Mouse (Mus musculus): Measurements from ENCODE around the gene Eno2.
"Not testable (repeated sequence)": the region's sequence is repeated elsewhere in the genome, so short reads cannot be mapped to it uniquely, and the experiment has no call there.

Gene Eno2

GRCm38 (mm10) chr6:124806446-124807140 lies 37.1 kb upstream of the Eno2 start:
- no peak for DNase-seq (ENCODE audit: low spot score in 2 of 2)

- DNase-seq (ENCODE audit: low spot score in 2 of 2) = peak; percentile 93 to 96
Measured at GRCm38 (mm10) chr6:124805341-124806321, 36.2 kb upstream of the Eno2 start.

GRCm38 (mm10) chr6:124804341-124804740 lies 34.9 kb upstream of the Eno2 start:
- no peak for DNase-seq (ENCODE audit: low spot score in 2 of 2)

GRCm38 (mm10) chr6:124803691-124804090 lies 34.2 kb upstream of the Eno2 start:
- not testable (repeated sequence) for DNase-seq (ENCODE audit: low spot score in 2 of 2)

- DNase-seq (ENCODE audit: low spot score in 2 of 2) = no peak
Measured at GRCm38 (mm10) chr6:124803061-124803460, 33.6 kb upstream of the Eno2 start.

- DNase-seq (ENCODE audit: low spot score in 2 of 2) = not testable (repeated sequence)
Measured at GRCm38 (mm10) chr6:124802400-124802799, 32.9 kb upstream of the Eno2 start.

- DNase-seq (ENCODE audit: low spot score in 2 of 2) = no peak
Measured at GRCm38 (mm10) chr6:124796200-124796599, 26.7 kb upstream of the Eno2 start.

- no peak for DNase-seq (ENCODE audit: low spot score in 2 of 2)
Measured at GRCm38 (mm10) chr6:124795781-124796180, 26.3 kb upstream of the Eno2 start.

GRCm38 (mm10) chr6:124791911-124792310 lies 22.4 kb upstream of the Eno2 start:
- no peak for DNase-seq (ENCODE audit: low spot score in 2 of 2)

- no peak for DNase-seq (ENCODE audit: low spot score in 2 of 2)
Measured at GRCm38 (mm10) chr6:124790121-124790520, 20.6 kb upstream of the Eno2 start.

GRCm38 (mm10) chr6:124789519-124789918 lies 20.0 kb upstream of the Eno2 start:
- no peak for DNase-seq (ENCODE audit: low spot score in 2 of 2)

GRCm38 (mm10) chr6:124787722-124788121 lies 18.2 kb upstream of the Eno2 start:
- DNase-seq (ENCODE audit: low spot score in 2 of 2) = no peak

- DNase-seq (ENCODE audit: low spot score in 2 of 2) = no peak
Measured at GRCm38 (mm10) chr6:124786756-124787420, 17.4 kb upstream of the Eno2 start.

- no peak for DNase-seq (ENCODE audit: low spot score in 2 of 2)
Measured at GRCm38 (mm10) chr6:124782436-124782835, 13.0 kb upstream of the Eno2 start.

GRCm38 (mm10) chr6:124780917-124781316 lies 11.4 kb upstream of the Eno2 start:
- DNase-seq (ENCODE audit: low spot score in 2 of 2) = no peak

- no peak for DNase-seq (ENCODE audit: low spot score in 2 of 2)
Measured at GRCm38 (mm10) chr6:124779984-124780416, 10.5 kb upstream of the Eno2 start.

- DNase-seq (ENCODE audit: low spot score in 2 of 2) = no peak
Measured at GRCm38 (mm10) chr6:124779222-124779983, 9.9 kb upstream of the Eno2 start, which contains the start of gene Lrrc23. Gene Lrrc23, minus strand, starts transcription at chr6:124779727.

- DNase-seq (ENCODE audit: low spot score in 2 of 2) = no peak
Measured at GRCm38 (mm10) chr6:124770511-124770910, 1.0 kb upstream of the Eno2 start.

GRCm38 (mm10) chr6:124770013-124770412 lies 540 bp upstream of the Eno2 start:
- no peak for DNase-seq (ENCODE audit: low spot score in 2 of 2)

- DNase-seq (ENCODE audit: low spot score in 2 of 2) = no peak
Measured at GRCm38 (mm10) chr6:124768704-124769044, 799 bp downstream of the Eno2 start.

- no peak for DNase-seq (ENCODE audit: low spot score in 2 of 2)
Measured at GRCm38 (mm10) chr6:124767920-124768703, 1.4 kb downstream of the Eno2 start.

Data from urinary bladder, adult 18-20 months (tissue).